Mouse (Mus musculus) ES-Bruce4 (cell line): ENCODE results near the gene Zfp653. TPM values are rescaled to one million over a fixed set of nuclear protein-coding genes. Genes with fewer than 3 reads are reported as not detected.
A peak's percentile ranks its signal among the peaks of the same experiment; 100 is the strongest.

ENCODE experiments used
- H3K27ac ChIP-seq: 2 replicates; pipeline ENCODE4 v1.5.1; 2012; ENCODE audit warnings: low read length, inconsistent platforms; ENCODE audit not compliant: insufficient read depth
- H3K27me3 ChIP-seq: 2 replicates; pipeline ENCODE4 v1.6.1; 2012; ENCODE audit warnings: mild to moderate bottlenecking, low read length, inconsistent platforms; ENCODE audit not compliant: control insufficient read depth, poor library complexity, insufficient read depth, severe bottlenecking
- H3K36me3 ChIP-seq: 2 replicates; pipeline ENCODE4 v1.6.1; 2012; ENCODE audit warnings: inconsistent platforms, mild to moderate bottlenecking, low read length, moderate library complexity; ENCODE audit not compliant: control insufficient read depth, poor library complexity, insufficient read depth, severe bottlenecking
- H3K4me1 ChIP-seq: one replicate; pipeline ENCODE4 v1.8.1; 2011; ENCODE audit warnings: low read length; ENCODE audit not compliant: control insufficient read depth, insufficient read depth
- H3K4me3 ChIP-seq: 2 replicates; pipeline ENCODE4 v1.5.1; 2011; ENCODE audit warnings: low read depth, mild to moderate bottlenecking, low read length
- H3K9ac ChIP-seq: 2 replicates; pipeline ENCODE4 v1.6.1; 2012; ENCODE audit warnings: low read depth, mild to moderate bottlenecking, inconsistent platforms; ENCODE audit not compliant: poor library complexity, severe bottlenecking
- H3K9me3 ChIP-seq: replicated peaks from 2 replicates; pipeline ENCODE4 v1.6.1; 2012; ENCODE audit warnings: mild to moderate bottlenecking, low read length, inconsistent platforms; ENCODE audit not compliant: control insufficient read depth, poor library complexity, insufficient read depth, severe bottlenecking
- CTCF ChIP-seq: IDR thresholded peaks from one replicate; pipeline ENCODE4 v1.8.1; 2011; ENCODE audit warnings: low read depth, low read length
- EP300 ChIP-seq: IDR thresholded peaks from 2 replicates; pipeline ENCODE4 v1.6.1; 2011; ENCODE audit warnings: low read depth, low read length; ENCODE audit not compliant: insufficient read depth
- POLR2A ChIP-seq: IDR thresholded peaks from one replicate; pipeline ENCODE4 v1.8.1; 2011; ENCODE audit warnings: low read length; ENCODE audit not compliant: insufficient read depth
- polyA plus RNA-seq: library from polyadenylated mRNA; stranded (reverse); fragments of >200 nt; gene quantifications from 2 replicates; pipeline ENCODE4 v1.2.4, GENCODE M21; 2011; ENCODE audit warnings: low read depth; ENCODE audit not compliant: missing spikeins, insufficient read depth, insufficient read length

Gene Zfp653
- polyA plus RNA-seq, 1 experiment, result 7.2 TPM

DNA sequence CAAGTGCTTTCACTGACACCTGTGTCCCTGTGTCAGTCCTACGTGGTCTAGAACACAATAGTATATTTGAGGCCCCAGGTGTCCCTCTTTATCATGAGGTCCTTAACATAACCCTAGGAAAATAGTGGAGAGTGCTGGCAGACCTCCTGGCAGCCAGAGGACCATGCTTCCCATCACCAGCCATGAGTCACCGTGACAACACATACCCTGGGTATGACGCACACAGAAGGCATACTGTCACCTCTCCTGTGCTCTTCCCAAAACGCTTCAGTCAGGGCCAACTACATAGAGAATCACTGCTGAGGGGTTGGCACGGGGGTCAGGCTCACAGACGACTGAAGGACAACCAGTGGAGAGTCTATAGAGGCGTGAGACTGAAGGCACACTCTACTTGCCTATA is 18.8 kb upstream of the Zfp653 start:
- Histone ChIP-seq H3K4me3 (no peak overlapping the region), H3K9ac (no peak overlapping the region), H3K9me3 (no peaks in the 10 kb centered on the region), H3K4me1 (peaks cover 3% of the 10 kb centered on the region), H3K36me3 (no peaks in the 10 kb centered on the region), H3K27me3 (no peaks in the 10 kb centered on the region), H3K27ac (no peak overlapping the region)
- no peak for TF ChIP-seq CTCF
- TF ChIP-seq POLR2A, result no peak
- TF ChIP-seq EP300, result no peak

DNA sequence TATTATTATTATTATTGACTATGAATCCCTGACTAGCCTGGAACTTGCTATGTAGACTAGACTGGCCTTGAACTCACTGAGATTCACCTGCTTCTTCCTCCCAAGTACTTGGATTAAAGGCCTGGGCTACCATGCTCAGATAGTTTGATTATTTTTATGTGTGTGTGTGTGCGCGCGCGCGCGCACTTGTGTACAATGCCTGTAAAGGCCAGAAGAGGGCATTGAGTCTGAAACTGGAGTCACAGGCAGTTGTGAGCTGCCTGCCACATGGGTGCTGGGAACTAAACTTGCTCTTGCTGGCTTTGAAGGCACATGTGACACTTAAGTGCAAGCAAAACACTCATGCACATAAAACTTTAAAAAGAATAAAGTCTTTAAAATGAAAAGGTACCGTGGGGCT is 18.1 kb upstream of the Zfp653 start:
- no peak overlapping the region for H3K9ac ChIP-seq
- TF ChIP-seq EP300, result no peak
- no peak for TF ChIP-seq POLR2A
- TF ChIP-seq CTCF, result no peak
- no peaks in the 10 kb centered on the region for H3K9me3 ChIP-seq
- H3K27ac ChIP-seq, result no peak overlapping the region
- no peaks in the 10 kb centered on the region for H3K36me3 ChIP-seq
- H3K4me1 ChIP-seq, result peaks cover 3% of the 10 kb centered on the region
- H3K4me3 ChIP-seq, result no peak overlapping the region
- no peaks in the 10 kb centered on the region for H3K27me3 ChIP-seq

DNA sequence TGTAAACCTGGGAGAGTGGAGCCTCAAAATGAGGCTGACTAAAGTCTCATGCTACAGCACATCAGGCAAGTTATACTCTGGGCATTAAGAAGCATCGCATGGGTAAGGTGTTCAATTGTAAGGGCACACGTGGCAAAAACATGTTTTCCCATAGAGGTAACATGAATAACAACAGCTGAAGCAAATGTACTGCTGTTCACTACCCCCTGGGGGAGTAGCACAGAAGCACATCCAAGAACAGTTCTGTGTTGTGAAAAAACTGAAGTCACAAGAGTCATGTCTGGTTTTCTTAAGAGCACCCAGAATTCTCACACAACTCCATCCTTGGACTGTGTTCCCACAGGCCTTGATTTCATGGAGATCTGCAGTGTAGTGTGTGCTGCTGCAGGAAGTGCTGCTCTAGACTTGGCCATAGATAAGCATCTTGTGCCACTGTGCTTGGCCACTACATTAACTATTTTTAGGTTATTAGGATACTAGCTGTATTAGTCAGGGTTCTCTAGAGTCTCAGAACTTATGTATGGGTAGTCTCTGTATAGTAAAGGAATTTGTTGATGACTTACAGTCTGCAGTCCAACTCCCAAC is 15.9 kb upstream of the Zfp653 start:
- H3K9ac ChIP-seq, result no peak overlapping the region
- no peaks in the 10 kb centered on the region for H3K27me3 ChIP-seq
- TF ChIP-seq CTCF (no peak), EP300 (no peak), POLR2A (no peak)
- H3K27ac ChIP-seq, result no peak overlapping the region
- H3K36me3 ChIP-seq, result no peaks in the 10 kb centered on the region
- H3K9me3 ChIP-seq, result no peaks in the 10 kb centered on the region
- no peaks in the 10 kb centered on the region for H3K4me1 ChIP-seq
- no peak overlapping the region for H3K4me3 ChIP-seq

DNA sequence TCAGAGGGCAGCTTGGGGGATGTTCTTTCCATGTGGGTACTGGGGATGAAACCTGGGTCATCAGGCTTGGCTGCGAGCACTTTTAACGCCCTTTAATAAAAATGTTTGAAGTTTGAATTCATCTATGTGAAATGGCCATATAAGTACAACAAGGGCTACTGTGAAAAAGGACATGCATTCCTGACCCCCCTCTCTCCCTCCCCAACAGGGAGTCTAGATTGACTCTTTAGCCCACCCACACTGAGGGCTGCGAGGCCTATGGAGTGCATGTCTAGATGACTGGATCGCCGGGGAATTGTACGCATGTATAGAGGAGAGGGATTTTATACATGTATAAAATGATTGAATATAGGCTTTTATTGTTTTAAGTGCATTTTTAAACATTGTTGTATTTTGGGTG is 14.8 kb upstream of the Zfp653 start:
- H3K4me1 ChIP-seq, result no peaks in the 10 kb centered on the region
- H3K9me3 ChIP-seq, result no peaks in the 10 kb centered on the region
- no peak for TF ChIP-seq POLR2A
- TF ChIP-seq CTCF, result no peak
- no peak for TF ChIP-seq EP300
- peak overlapping the region; percentile 89 for H3K4me3 ChIP-seq
- peak overlapping the region; percentile 58 for H3K9ac ChIP-seq
- no peak overlapping the region for H3K27ac ChIP-seq
- no peaks in the 10 kb centered on the region for H3K27me3 ChIP-seq
- no peaks in the 10 kb centered on the region for H3K36me3 ChIP-seq

DNA sequence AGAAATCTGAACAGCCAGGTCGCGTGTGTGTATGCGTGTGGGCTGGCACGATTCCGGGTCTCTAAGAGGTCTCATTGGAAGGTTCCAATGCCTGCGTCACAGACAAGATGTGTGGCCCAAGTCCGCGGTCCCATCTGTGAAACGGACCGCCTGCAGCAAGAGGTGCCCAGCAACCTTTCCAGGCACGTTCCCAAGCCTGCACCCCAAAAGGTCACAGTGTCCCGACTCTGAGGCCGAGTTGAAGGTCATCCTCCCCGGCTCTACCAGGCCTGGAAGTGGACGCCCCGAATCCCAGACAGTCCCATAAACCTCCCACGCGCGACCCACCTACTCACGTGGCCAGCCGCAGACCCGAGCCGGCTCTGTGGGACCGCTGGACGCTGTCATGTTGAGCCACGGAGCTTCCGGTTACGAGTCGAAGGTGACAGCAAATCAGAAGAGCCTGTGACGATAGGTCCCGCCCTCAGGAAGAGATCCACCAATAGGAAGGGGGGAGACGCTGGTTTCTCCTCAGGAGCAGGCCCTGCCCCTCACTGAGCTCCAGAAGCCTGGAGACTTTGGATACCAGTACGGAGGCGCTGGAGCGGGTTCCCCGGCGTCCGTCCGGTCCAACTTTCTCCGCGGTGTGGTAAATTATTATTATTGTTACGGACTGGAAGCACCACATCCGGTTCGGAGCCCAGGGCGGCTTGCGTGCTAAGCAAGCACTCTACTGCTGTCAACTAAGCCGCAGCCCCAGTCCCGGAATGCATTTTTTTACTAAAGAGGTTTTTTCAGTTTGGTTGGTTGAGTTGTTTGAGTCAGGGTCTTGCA is 14.1 kb upstream of the Zfp653 start, which contains the start of gene Ecsit:
TSS of gene Ecsit (minus strand) at position 417 of the 813 bp plus-strand sequence.
- TF ChIP-seq CTCF, result no peak
- peak; percentile 71 for TF ChIP-seq POLR2A
- peak within 1 kb of the TSS; percentile 89 for H3K4me3 ChIP-seq
- H3K9me3 ChIP-seq, result no peaks in the 10 kb centered on the region
- H3K27me3 ChIP-seq, result no peaks in the 10 kb centered on the region
- no peak within 1 kb of the TSS for H3K27ac ChIP-seq
- peak within 1 kb of the TSS; percentile 58 for H3K9ac ChIP-seq
- H3K36me3 ChIP-seq, result no peaks in the 10 kb centered on the region
- no peaks in the 10 kb centered on the region for H3K4me1 ChIP-seq

DNA sequence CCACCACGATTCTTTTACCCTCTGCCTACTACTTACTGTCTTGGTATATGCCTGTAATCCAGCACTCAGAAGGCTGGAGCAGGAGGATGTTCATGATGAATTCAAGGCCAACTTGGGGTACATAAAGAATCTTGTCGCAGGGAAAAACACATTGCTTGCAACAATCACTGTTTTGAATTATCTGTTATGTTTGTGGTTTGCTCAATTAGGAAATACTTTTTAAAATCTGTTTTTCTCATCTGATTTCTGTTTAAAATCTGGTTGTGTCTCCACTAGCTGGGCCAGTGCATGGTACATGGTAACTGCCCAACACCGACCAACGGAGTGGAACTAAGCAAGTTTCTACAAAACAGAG is 13.5 kb upstream of the Zfp653 start:
- Histone ChIP-seq H3K4me3 (peak overlapping the region; percentile 84), H3K27me3 (no peaks in the 10 kb centered on the region), H3K9ac (peak overlapping the region; percentile 58), H3K4me1 (no peaks in the 10 kb centered on the region), H3K9me3 (no peaks in the 10 kb centered on the region), H3K27ac (no peak overlapping the region), H3K36me3 (no peaks in the 10 kb centered on the region)
- TF ChIP-seq CTCF (no peak), POLR2A (no peak), EP300 (no peak)
